Mouse (Mus musculus) adrenal gland, postnatal 10 days (tissue): ENCODE data around the gene Nos1ap. TPM values are rescaled to one million over a fixed set of nuclear protein-coding genes. Genes with fewer than 3 reads are reported as not detected.

Experiments used
- DNase-seq: peaks from one replicate; pipeline ENCODE4 v3.0.0; 2021; ENCODE audit warnings: mixed read lengths
- total RNA-seq, 2 experiments: library from RNA; stranded (reverse); gene quantifications; 2 replicates each; pipeline ENCODE4 v1.2.3; 2021

Nos1ap gene
- total RNA-seq, 2 experiments from 2014 or later, result 14.5 to 20.1 TPM

DNA sequence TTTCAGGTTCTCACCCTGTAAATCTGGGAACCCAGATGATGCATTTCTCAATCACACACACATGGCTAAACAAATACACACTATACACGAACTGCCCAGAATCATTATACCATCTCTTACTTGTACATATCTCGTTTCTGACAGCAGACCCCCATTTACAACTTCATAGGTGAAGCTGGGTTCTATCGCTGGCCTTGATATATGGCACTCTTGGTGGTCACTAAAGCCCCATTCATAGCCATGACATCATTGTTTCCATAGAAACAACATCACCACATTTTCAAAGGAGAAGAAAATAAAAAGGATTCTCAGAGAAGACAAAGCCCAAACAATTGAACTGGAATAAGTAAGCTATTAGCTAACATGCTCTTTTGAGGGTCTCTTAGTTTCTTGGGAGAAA lies 174.3 kb downstream of the Nos1ap start:
- no peak for DNase-seq

GRCm38 (mm10) chr1:170410402-170411191 lies 179.1 kb downstream of the Nos1ap start:
- no peak for DNase-seq

- no peak for DNase-seq
These were observed 180.6 kb downstream of the Nos1ap start for GRCm38 (mm10) chr1:170409091-170409490.

DNA sequence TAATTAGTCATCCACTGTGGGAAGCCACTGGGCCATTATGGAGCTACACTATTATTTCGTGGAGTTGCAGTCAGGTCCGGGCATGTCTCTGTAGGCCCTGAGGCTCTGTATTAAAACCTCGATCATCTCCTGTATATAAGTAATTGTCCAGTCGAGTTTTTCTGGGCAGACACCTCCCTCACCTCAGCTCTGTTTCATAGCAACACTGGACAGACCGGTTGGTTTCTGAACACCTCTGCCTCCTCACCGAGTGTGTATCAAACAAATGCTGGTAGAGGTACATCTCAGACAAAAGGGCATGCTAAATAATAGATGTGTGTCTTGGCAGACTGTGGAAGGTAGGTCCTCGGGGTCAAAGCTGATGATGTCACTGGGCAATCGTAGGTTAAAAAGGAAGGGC lies 182.7 kb downstream of the Nos1ap start:
- DNase-seq, result no peak

- DNase-seq, result no peak
These were observed 184.5 kb downstream of the Nos1ap start for GRCm38 (mm10) chr1:170405152-170405551.

GRCm38 (mm10) chr1:170402682-170403081 lies 187.0 kb downstream of the Nos1ap start:
- no peak for DNase-seq

DNA sequence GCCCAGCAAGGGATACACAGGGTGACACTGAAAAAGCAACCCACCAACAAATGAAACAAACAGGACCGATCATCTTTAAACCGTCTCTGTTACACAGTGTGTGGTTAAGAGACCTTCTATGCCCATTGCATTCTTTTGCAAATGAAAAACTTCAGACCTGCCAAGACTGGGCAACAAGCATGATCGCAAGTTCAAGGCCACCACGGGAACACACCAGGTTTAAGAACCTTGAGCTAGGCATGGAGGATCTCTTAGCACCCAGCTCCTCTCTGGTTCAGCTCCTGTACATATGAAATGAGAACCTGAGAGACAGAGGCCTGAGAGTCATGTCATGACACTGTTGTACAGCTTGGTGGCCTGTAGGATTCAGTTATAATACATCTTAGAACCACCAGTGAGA lies 190.8 kb downstream of the Nos1ap start:
- DNase-seq, result no peak

DNA sequence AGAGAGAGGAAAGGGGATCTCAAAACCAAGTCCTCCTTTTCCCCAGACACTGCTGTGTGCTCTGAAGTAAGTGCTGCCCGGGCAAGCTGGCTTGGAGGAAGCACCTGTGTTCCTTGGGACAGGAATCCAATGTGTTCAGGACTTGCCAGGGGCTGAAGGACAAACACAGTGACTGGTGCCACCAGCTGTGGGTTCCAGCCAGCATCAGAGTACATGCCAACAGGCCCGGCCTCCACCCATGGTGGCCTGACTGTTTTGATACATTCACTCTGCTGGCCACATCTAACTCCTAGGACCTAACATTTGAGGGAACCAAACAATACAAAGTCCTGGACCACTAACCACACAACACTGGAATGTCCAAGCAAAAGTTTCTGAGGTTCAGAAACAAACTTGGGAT lies 194.6 kb downstream of the Nos1ap start:
- peak; percentile 61 for DNase-seq

DNA sequence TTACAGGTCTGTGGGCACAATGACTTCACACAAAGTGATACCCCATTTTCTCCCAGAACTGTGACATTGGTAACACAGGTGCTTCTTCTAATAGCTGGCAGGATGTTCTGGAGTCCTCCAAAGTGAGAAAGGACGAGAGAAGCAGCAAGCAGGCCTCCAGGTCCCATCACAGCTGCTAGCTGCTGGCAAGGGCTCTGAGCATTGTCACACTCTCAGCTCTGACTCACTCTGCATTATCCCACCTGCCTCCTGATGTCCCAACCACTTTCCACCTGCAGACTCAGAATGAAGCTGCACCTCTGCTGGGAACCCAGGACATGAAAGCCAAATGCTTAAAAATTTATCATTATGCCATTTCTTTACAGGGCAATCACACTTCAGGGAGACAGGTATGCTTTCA lies 195.0 kb downstream of the Nos1ap start:
- no peak for DNase-seq

DNA sequence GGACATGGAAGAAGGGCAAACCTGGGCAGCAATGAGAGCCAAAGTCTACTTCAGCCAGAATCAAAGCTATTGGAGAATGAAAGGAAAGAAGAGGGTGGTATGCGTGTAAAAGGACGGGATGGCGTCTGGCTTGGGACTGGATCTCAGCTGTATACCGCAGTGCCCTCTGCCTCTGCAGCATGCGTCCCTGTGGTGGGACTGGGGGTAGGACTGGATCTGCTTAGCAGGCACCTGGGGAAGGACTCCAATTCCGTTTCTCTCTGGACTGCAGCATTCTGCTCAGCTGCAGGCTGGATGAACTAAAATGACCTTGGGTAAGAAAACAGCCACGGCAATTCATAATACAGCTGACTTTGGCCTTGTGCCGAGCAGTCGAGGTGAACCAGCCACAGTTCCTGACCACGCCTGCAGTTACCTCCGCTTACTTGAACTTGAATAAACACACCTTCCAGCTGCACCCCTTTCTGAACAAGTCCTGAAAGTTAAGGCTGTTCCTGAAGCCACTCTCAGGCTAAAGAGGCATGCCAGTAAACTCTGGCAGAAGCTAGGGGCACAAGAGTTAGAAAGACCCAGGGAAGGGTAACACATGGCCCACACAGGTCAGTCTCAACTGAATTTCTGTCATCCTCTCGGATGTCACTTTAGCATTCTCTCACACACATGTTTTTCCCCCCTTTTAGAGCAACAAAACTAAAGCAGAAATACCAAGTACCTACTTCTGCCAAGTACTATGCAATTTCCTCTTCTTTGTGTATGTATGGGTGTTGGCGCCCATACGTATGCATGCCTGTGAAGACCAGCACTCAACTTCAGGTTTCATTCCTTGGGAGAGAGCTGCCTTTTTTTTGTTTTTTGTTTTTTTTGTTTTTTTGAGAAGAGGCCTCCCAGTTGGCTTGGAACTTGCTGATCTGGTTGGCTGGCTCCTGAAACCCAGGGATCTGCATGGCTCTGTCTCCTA lies 196.6 kb downstream of the Nos1ap start:
- DNase-seq, result peak; percentile 80

- peak; percentile 16 for DNase-seq
These were observed 202.3 kb downstream of the Nos1ap start for GRCm38 (mm10) chr1:170387180-170387912.

- DNase-seq, result no peak
These were observed 204.2 kb downstream of the Nos1ap start for GRCm38 (mm10) chr1:170385416-170385815.

- no peak for DNase-seq
These were observed 206.1 kb downstream of the Nos1ap start for GRCm38 (mm10) chr1:170383530-170383929.

GRCm38 (mm10) chr1:170381457-170381856 lies 208.2 kb downstream of the Nos1ap start:
- no peak for DNase-seq

GRCm38 (mm10) chr1:170380505-170380904 lies 209.2 kb downstream of the Nos1ap start:
- no peak for DNase-seq

DNA sequence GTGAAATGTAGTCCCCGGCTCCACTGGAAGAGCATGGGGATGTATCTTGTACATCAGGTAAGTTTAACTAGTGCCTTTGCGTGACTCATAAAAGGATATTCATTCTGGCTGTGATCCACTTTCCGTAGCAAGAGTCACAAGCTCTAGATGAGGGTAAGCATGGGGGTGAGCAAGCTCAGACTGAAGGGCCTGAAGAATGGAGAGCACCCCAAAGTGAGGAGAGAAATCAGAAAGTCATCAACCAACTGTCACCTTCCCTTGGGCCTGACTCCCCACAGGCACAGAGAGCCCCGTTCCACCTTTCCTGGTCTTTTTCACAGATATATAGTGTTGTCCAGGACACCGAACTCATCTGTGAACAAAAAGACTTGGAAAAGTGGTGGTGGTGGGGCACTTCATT lies 213.9 kb downstream of the Nos1ap start:
- no peak for DNase-seq

- no peak for DNase-seq
These were observed 215.9 kb downstream of the Nos1ap start for GRCm38 (mm10) chr1:170373750-170374149.

- no peak for DNase-seq
These were observed 218.4 kb downstream of the Nos1ap start for GRCm38 (mm10) chr1:170371191-170371792.

DNA sequence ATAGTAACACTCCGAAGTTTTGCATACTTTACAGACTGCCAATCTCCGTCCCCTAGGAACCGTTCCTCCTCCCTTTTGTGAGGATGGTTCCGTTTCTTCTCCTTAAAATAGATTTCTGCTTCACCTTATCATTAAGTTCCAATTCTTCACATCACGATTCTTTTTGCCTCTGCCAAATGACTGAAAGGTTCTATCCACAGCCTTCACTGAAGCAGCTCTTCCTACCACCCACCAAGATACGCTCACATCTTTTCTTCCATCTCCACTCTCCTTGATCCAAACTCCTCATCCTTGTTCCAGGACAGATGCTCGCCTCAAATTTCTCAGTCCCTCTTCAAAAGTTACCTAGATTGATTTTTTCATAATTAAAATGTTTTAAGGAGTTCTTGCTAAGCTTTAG lies 220.8 kb downstream of the Nos1ap start:
- DNase-seq, result no peak

DNA sequence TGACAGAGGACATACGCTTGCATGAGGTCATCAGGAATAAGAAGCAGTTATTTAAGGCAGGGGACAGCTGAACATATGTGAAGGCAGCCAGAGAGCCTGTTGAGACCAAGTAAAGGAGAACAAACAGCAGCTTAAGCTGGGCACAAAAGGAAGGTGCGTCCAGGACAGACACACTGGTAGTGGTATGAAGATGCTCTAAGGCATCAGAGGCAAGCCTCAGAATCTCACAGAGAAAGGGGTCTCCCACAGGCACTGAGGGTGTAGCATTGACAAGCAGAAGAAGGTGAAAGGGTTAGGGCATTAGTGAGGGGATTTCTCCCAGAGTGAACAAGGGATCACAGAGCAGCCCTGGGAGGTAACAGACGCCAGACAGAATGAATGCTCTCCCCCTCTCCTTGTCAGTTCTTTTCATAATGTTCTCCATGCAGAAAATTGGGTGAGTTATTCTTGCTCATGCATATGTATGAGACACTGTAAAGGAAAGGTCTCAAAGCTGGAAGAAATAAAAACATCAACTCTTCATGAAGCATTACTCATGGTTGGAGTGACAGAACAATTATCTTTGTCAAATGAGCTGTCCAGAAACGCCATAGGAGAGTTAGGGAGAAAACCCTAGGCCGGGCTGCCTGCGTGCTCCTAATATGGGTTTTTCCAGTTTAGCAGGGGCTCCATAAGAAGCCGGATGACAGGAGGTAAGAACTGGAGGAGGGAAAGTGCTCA lies 222.5 kb downstream of the Nos1ap start:
- no peak for DNase-seq

- no peak for DNase-seq
These were observed 225.9 kb downstream of the Nos1ap start for GRCm38 (mm10) chr1:170363746-170364145.
